Mouse (Mus musculus) thymus, adult 2 months (tissue): Measurements from ENCODE around the gene Gnai2.

Source experiments
- CTCF ChIP-seq: fragments of 200-500 bp; IDR thresholded peaks from 2 replicates; pipeline ENCODE4 v1.5.1; 2012; ENCODE audit warnings: mild to moderate bottlenecking, control low read depth, low read length, moderate library complexity, borderline replicate concordance; ENCODE audit not compliant: control insufficient read depth, poor library complexity, insufficient read depth; ENCODE audit errors: extremely low read depth
- POLR2A ChIP-seq: fragments of 200-500 bp; IDR thresholded peaks from 2 replicates; pipeline ENCODE4 v1.6.1; 2012; ENCODE audit warnings: mild to moderate bottlenecking, low read length, control low read depth, moderate library complexity; ENCODE audit not compliant: control insufficient read depth, poor library complexity, insufficient read depth; ENCODE audit errors: extremely low read depth

GRCm38 (mm10) chr9:107605041-107605661 lies 30.0 kb downstream of the Gnai2 start:
- TF ChIP-seq POLR2A (no peak), CTCF (no peak)
